Mouse (Mus musculus) kidney, adult 2 months (tissue): ENCODE measurements around the gene Pxn. TPM values are rescaled to one million over a fixed set of nuclear protein-coding genes. Genes with fewer than 3 reads are reported as not detected.

Experiments
- DNase-seq: peaks from one replicate; pipeline ENCODE4 v3.0.0; 2021
- H3K27ac ChIP-seq: fragments of 200-500 bp; 2 replicates; pipeline ENCODE4 v1.5.1; 2012; ENCODE audit warnings: low read depth, low read length, control low read depth, inconsistent platforms; ENCODE audit not compliant: insufficient read depth
- H3K27me3 ChIP-seq: fragments of 200-500 bp; replicated peaks from 2 replicates; pipeline ENCODE4 v1.6.1; 2012; ENCODE audit warnings: mild to moderate bottlenecking, moderate library complexity, low read length, inconsistent platforms; ENCODE audit not compliant: control insufficient read depth, insufficient read depth
- H3K36me3 ChIP-seq: fragments of 200-500 bp; 2 replicates; pipeline ENCODE4 v1.6.1; 2012; ENCODE audit warnings: mild to moderate bottlenecking, moderate library complexity, low read length, inconsistent platforms; ENCODE audit not compliant: control insufficient read depth, insufficient read depth
- H3K4me1 ChIP-seq: fragments of 200-500 bp; 2 replicates; pipeline ENCODE4 v1.6.1; 2011; ENCODE audit warnings: low read length; ENCODE audit not compliant: control insufficient read depth, insufficient read depth
- H3K4me3 ChIP-seq: fragments of 200-500 bp; 2 replicates; pipeline ENCODE4 v1.5.1; 2011; ENCODE audit warnings: mild to moderate bottlenecking, low read depth, low read length, control low read depth; ENCODE audit not compliant: insufficient read depth
- CTCF ChIP-seq: fragments of 200-500 bp; conservative IDR thresholded peaks from 2 replicates; pipeline ENCODE4 v1.5.1; 2011; ENCODE audit warnings: low read depth, mild to moderate bottlenecking, control low read depth, low read length, moderate library complexity, mixed read lengths; ENCODE audit not compliant: insufficient read depth, insufficient read length
- POLR2A ChIP-seq: fragments of 200-500 bp; IDR thresholded peaks from one replicate; pipeline ENCODE4 v1.6.1; 2011; ENCODE audit warnings: low read depth, low read length, control low read depth
- WGBS: fragments of 180-500 bp; shearing (Covaris S2); methylation state at CpG from one replicate; pipeline ENCODE4 v1.1.7; 2018; 5-methylcytosine and 5-hydroxymethylcytosine counted together
- polyA plus RNA-seq: library from polyadenylated mRNA; depleted of rRNA; stranded (reverse); fragments of >200 nt; gene quantifications from 2 replicates; pipeline ENCODE4 v1.2.3, GENCODE M21; 2012; rRNA removed

Gene Pxn
- polyA plus RNA-seq, 1 experiment: 101 TPM

GRCm38 (mm10) chr5:115603561-115603960, 97.1 kb downstream of the Pxn start:
- no peaks in the 10 kb centered on the region for H3K4me1 ChIP-seq
- 93% methylated on average over 6 of the region's 6 CpGs for WGBS
- no peak for DNase-seq
- H3K27ac ChIP-seq: no peak overlapping the region
- H3K4me3 ChIP-seq: no peak overlapping the region
- H3K36me3 ChIP-seq: peaks cover 3% of the 10 kb centered on the region
- H3K27me3 ChIP-seq: no peaks in the 10 kb centered on the region
- TF ChIP-seq POLR2A (no peak), CTCF (no peak)

Other genes starting within 250 kb of the Pxn start
- 129 and 144 TPM in 2 replicates for gene Rnf10, start 233.8 kb upstream of the Pxn start, polyA plus RNA-seq
- 19.5 and 25.1 TPM in 2 replicates for gene Coq5, start 227.0 kb upstream of the Pxn start, polyA plus RNA-seq
- gene Dynll1, start 205.7 kb upstream of the Pxn start, polyA plus RNA-seq: 108 and 129 TPM in 2 replicates
- gene Srsf9, start 179.5 kb upstream of the Pxn start, polyA plus RNA-seq: 39.2 and 44.8 TPM in 2 replicates
- 12.1 and 16.0 TPM in 2 replicates for gene Gatc, start 165.5 kb upstream of the Pxn start, polyA plus RNA-seq
- gene Triap1, start 165.5 kb upstream of the Pxn start, polyA plus RNA-seq: 15.9 and 20.1 TPM in 2 replicates
- gene Cox6a1, start 157.7 kb upstream of the Pxn start, polyA plus RNA-seq: 4,626 and 5,972 TPM in 2 replicates
- 2.0 and 2.5 TPM in 2 replicates for gene Msi1, start 77.1 kb upstream of the Pxn start, polyA plus RNA-seq
- gene Pla2g1b, start 40.4 kb upstream of the Pxn start, polyA plus RNA-seq: 0.74 TPM in 1 of 2 replicates, not detected in the other
- 34.0 and 49.3 TPM in 2 replicates for gene Sirt4, start 22.0 kb upstream of the Pxn start, polyA plus RNA-seq
- 1,267 and 1,337 TPM in 2 replicates for gene Rplp0, start 52.8 kb downstream of the Pxn start, polyA plus RNA-seq
- 42.2 and 45.4 TPM in 2 replicates for gene Gcn1l1, start 58.6 kb downstream of the Pxn start, polyA plus RNA-seq
- gene Rab35, start 125.2 kb downstream of the Pxn start, polyA plus RNA-seq: 50.3 and 52.5 TPM in 2 replicates
- 55.9 and 67.5 TPM in 2 replicates for gene Bicdl1, start 224.9 kb downstream of the Pxn start, polyA plus RNA-seq